Mouse (Mus musculus) large intestine, adult 2 months (tissue): ENCODE data around the gene Mbl2. TPM values are rescaled to one million over a fixed set of nuclear protein-coding genes. Genes with fewer than 3 reads are reported as not detected.
"Not testable (repeated sequence)": the region's sequence is repeated elsewhere in the genome, so short reads cannot be mapped to it uniquely, and the experiment has no call there.

Experiments
- DNase-seq: peaks from one replicate; pipeline ENCODE4 v3.0.0-alpha.2; 2012; ENCODE audit warnings: low read depth, low spot score
- WGBS: fragments of 180-500 bp; shearing (Covaris S2); methylation state at CpG from one replicate; pipeline ENCODE4 v1.1.7; 2018; 5-methylcytosine and 5-hydroxymethylcytosine counted together
- polyA plus RNA-seq: library from polyadenylated mRNA; depleted of rRNA; stranded (reverse); fragments of >200 nt; gene quantifications from 2 replicates; pipeline ENCODE4 v1.2.3, GENCODE M21; 2012; rRNA removed

Mbl2 gene
- 0.12 and 10.2 TPM in 2 replicates for polyA plus RNA-seq

DNA sequence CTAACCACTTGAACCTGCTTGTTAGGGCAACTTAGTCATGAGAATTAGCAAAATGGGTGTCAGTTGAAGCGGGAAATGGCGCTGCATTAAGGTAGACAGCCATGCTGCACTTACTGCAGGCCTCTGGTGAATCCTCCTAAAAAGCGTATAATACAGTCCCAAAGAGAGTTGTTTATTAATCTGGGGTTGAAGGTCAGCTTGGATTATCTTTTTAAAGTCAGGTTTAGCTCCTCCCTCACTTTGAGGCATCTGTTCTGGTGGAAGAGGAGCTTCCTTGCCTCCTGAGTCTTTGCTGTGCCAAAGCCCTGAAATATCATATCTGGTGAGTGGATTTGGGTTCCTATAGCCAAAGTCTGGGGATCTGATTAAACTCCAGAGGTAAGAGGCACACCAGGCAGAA lies at the start of gene Mbl2:
Mbl2 (plus strand) TSS at position 252 of the 400 bp plus-strand sequence.
- WGBS, result 62% methylated on average over 3 of the region's 3 CpGs
- DNase-seq, result no peak

GRCm38 (mm10) chr19:30185536-30185935 lies 47.2 kb upstream of the Mbl2 start:
- WGBS, result 86% methylated on average over 2 of the region's 2 CpGs
- no peak for DNase-seq

GRCm38 (mm10) chr19:30187232-30187631 lies 45.5 kb upstream of the Mbl2 start:
- DNase-seq, result no peak
- WGBS, result 84% methylated on average over 2 of the region's 2 CpGs

DNA sequence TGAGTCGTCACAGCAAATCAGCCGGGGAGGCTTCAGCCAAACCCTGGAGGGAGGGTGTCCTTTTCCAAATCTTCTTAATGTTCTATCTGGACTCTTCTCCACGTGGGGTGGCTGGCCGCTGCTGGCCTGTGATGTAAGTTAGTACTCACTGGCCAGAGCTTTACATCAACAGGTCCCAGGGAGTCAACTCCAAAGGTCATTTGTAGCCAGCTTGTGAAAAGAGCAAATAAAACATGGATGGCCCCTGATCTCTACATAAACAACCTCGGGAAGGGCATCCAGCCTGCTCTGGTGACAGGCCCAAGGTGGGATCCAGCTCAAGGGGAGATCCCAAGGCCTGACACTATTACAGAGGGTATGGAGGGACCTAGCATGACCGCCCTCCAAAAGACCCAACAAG lies 37.7 kb upstream of the Mbl2 start:
- DNase-seq, result no peak
- 58% methylated on average over 6 of the region's 6 CpGs for WGBS

- 47% methylated on average over 7 of the region's 7 CpGs for WGBS
- DNase-seq, result no peak
Measured at GRCm38 (mm10) chr19:30202177-30202576, 30.6 kb upstream of the Mbl2 start.

GRCm38 (mm10) chr19:30205159-30205816 lies 27.5 kb upstream of the Mbl2 start:
- peak; percentile 7 for DNase-seq
- WGBS, result 20% methylated on average over 12 of the region's 12 CpGs

GRCm38 (mm10) chr19:30205874-30206273 lies 26.9 kb upstream of the Mbl2 start:
- WGBS, result 80% methylated on average over 4 of the region's 4 CpGs

DNA sequence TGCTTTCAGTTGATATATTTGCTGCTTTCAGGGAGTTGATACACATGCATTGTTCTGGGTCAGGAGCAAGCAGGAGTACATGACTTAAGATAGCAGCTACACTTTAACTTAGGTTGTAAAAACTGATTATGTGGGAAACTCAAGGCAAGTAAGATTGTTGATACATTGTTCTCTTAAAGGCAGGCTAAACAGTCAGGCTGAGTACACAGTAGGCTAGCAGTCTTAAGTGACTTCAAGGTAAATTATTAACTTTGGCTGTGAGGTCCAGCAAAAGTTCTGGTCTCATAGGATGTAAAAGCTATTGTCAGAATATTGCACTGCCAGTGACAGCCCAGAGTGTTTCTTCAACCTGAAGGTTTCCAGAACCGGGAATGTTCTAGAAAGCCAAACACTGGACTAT lies 25.8 kb upstream of the Mbl2 start:
- no peak for DNase-seq
- WGBS, result 29% methylated on average over 1 of the region's 1 CpGs

More at GRCm38 (mm10) chr19:30205874-30206273, 26.9 kb upstream of the Mbl2 start:
- DNase-seq, result no peak

DNA sequence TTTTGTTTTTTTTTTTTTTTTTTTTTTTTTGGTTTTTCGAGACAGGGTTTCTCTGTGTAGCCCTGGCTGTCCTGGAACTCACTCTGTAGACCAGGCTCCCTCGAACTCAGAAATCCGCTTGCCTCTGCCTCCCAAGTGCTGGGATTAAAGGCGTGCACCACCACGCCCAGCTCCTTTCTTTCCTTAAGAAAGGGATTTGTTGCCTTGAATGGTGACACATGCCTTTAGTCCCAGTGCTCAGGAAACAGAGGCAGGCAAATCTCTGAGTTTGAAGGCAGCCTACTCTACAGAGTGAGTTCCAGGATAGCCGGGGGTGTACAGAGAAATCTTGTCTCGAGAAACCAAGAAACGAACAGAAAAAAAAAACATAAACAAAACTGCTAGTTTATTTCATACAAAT lies 23.7 kb upstream of the Mbl2 start:
- WGBS, result 81% methylated on average over 8 of the region's 8 CpGs
- DNase-seq, result not testable (repeated sequence)

DNA sequence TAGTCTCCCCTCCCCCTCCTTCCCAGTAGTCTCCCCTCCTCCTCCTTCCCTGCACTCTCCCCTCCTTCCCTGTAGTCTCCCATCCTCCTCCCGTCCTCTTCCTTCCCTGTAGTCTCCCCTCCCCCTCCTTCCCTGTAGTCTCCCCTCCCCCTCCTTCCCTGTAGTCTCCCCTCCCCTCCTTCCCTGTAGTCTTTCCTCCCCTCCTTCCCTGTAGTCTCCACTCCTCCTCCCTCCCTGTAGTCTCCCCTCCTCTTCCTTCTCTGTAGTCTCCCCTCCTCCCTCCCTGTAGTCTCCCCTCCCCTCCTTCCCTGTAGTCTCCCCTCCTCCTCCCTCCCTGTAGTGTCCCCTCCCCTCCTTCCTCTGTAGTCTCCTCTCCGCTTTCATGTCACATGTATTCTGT lies 18.7 kb upstream of the Mbl2 start:
- WGBS, result 51% methylated on average over 2 of the region's 2 CpGs
- DNase-seq, result no peak

DNA sequence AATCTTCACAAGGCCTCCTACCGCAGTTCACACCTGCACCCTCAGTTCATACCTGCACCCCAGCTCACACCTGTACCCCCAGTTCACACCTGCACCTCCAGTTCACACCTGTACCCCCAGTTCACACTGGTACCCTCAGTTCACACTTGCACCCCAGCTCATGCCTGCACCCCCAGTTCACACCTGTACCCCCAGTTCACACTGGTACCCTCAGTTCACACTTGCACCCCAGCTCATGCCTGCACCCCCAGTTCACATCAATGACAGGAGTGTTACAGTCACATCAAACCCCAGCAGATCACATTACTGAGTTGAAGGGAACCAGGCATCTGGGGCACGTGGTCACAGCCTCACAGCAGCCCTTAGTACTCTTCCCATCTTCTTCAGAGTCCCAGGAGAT lies 17.0 kb upstream of the Mbl2 start:
- WGBS, result 58% methylated on average over 2 of the region's 2 CpGs
- DNase-seq, result not testable (repeated sequence)

DNA sequence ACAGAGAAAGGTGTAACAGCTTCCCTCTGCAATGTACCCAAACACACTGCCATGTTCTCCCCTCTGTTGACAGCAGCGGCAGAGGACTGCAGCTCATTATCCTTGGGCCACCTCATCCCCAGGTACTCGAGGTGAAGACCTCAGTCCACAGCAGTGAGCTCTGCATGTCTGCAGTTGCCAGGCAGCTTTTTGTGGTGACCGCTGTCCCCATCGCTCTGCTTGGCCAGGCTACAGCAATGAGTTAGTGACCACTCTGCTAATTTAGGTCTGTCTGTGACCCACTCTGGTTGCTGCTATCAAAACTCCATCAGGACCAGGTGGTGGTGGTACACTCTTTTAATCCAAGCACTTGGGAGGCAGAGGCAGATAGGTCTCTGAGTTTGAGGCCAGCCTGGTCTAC lies 16.6 kb upstream of the Mbl2 start:
- DNase-seq, result no peak
- 74% methylated on average over 4 of the region's 4 CpGs for WGBS

DNA sequence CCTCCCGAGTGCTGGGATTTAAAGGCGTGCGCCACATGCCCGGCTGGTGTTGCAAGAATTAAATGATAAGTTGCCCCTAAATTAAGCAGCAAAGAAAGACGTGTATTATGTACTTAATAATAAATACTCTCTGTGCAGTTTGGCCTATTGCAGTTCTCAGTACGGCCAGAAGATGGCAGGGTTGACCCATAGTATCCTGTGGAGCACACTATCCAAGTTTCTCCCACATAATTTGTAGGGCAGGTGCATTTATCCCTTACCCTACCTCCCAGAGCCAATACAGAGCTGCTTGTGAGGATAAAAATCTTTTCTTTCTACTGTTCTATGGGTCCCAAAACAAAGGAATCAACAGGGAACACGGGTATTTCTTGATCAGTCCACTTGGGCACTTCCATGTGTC lies 15.4 kb upstream of the Mbl2 start:
- DNase-seq, result peak; percentile 16
- WGBS, result 25% methylated on average over 7 of the region's 7 CpGs

GRCm38 (mm10) chr19:30222593-30222992 lies 10.1 kb upstream of the Mbl2 start:
- 42% methylated on average over 8 of the region's 8 CpGs for WGBS

GRCm38 (mm10) chr19:30229477-30229876 lies 3.3 kb upstream of the Mbl2 start:
- 78% methylated on average over 3 of the region's 3 CpGs for WGBS

More at GRCm38 (mm10) chr19:30222593-30222992, 10.1 kb upstream of the Mbl2 start:
- DNase-seq, result not testable (repeated sequence)

GRCm38 (mm10) chr19:30234416-30234815 lies 1.7 kb downstream of the Mbl2 start:
- no peak for DNase-seq
- WGBS, result 83% methylated on average over 8 of the region's 8 CpGs

More at GRCm38 (mm10) chr19:30229477-30229876, 3.3 kb upstream of the Mbl2 start:
- DNase-seq, result no peak

- no peak for DNase-seq
- 15% methylated on average over 11 of the region's 11 CpGs for WGBS
Measured at GRCm38 (mm10) chr19:30247359-30247758, 14.6 kb downstream of the Mbl2 start.

GRCm38 (mm10) chr19:30248822-30249221 lies 16.1 kb downstream of the Mbl2 start:
- DNase-seq, result no peak
- WGBS, result 4% methylated on average over 8 of the region's 8 CpGs

DNA sequence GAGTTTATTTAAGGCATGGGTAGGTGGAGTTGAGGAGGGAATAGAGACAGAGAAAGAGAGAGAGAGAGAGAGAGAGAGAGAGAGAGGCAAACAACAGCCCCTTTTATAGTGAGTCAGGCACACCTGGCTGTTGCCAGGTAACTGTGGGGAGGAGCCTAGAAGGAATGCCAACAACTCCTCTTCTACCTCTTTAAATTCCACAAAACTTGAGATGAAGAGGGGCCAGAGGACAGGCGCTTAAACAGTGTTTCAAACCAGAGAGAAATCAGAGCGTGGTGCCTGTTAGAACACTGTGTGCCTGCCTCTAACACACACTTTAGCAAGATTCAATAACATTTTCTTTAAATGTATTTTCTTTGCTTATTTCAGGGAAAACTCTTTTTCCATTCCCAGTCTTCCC lies 19.5 kb downstream of the Mbl2 start:
- 43% methylated on average over 2 of the region's 2 CpGs for WGBS

DNA sequence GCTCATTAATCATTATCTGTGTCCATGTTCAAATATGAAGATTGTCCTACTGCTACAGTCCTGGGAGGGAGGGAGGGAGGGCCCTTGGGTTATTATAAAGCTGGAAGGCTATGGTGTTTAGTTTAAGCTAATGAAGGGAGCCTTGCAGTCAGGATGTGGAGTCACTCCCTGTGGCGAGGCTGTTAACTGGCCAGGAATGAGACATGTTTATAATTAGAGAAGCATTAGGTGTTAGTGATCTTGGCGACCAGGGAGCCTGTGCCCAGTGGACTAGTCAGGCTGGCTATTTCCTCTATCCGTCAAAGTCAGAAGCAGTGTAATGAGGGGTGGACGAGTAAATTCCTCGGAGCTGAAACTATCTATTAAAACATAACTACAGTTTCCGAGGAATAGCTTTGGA lies 23.6 kb downstream of the Mbl2 start:
- DNase-seq, result no peak
- 16% methylated on average over 6 of the region's 6 CpGs for WGBS

More for the DNA sequence above, 19.5 kb downstream of the Mbl2 start:
- DNase-seq, result no peak

DNA sequence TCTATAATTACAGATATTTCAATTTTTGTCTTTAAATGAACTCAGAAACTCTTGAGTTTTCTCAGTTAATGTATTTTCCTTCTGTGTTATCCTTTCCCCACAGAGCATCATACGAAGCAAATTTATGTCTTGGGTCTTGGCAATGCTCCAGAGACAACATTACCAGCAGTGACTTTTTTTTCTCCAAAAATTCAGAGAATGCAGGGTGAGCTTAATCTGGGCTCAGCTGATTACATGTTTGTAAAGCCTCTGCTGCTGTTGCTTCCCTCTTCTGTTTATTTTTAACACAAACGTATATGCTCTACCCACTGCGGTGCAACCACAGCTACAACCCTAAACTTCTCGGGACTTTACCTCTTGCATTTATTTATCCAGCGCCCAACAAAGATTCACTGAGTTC lies 48.4 kb downstream of the Mbl2 start:
- WGBS, result 40% methylated on average over 5 of the region's 5 CpGs
- DNase-seq, result no peak
